Mouse (Mus musculus): ENCODE data around the gene Ctsd.

- no peak for TF ChIP-seq POLR2A (IDR thresholded peaks at IDR 0.05; ENCODE audit: borderline replicate concordance, insufficient read depth, low read length)
- TF ChIP-seq CTCF (IDR thresholded peaks at IDR 0.05; ENCODE audit: borderline replicate concordance, insufficient read depth, low read depth, low read length): no peak
Measured at GRCm38 (mm10) chr7:142373641-142374412, 14.0 kb downstream of the Ctsd start, which contains the start of gene Ifitm10.
